Mouse (Mus musculus) neural tube, embryonic 13.5 days (tissue): ENCODE results near the gene Ncam1. TPM values are rescaled to one million over a fixed set of nuclear protein-coding genes. Genes with fewer than 3 reads are reported as not detected.

Source experiments
- ATAC-seq: fragments of 200-750 bp; cut with Nextera tagmentation; 2 replicates; pipeline ENCODE4 v1.8.0; 2017; ENCODE audit warnings: low read depth, mild to moderate bottlenecking, moderate TSS enrichment, moderate library complexity
- H3K27ac ChIP-seq: fragments of 300-500 bp; sonication (generic); replicated peaks from 2 replicates; pipeline ENCODE4 v1.5.1; 2015; ENCODE audit warnings: moderate library complexity, mild to moderate bottlenecking, inconsistent platforms
- H3K27me3 ChIP-seq: fragments of 300-500 bp; sonication (generic); 2 replicates; pipeline ENCODE4 v1.6.1; 2015; ENCODE audit warnings: mild to moderate bottlenecking, inconsistent platforms
- H3K36me3 ChIP-seq: fragments of 300-500 bp; sonication (generic); 2 replicates; pipeline ENCODE4 v1.6.1; 2015; ENCODE audit warnings: mild to moderate bottlenecking, inconsistent platforms
- H3K4me1 ChIP-seq: fragments of 300-500 bp; sonication (generic); replicated peaks from 2 replicates; pipeline ENCODE4 v1.6.1; 2015; ENCODE audit warnings: inconsistent platforms
- H3K4me2 ChIP-seq: fragments of 300-500 bp; sonication (generic); 2 replicates; pipeline ENCODE4 v1.6.1; 2015; ENCODE audit warnings: inconsistent platforms, mild to moderate bottlenecking, moderate library complexity
- H3K4me3 ChIP-seq: fragments of 300-500 bp; sonication (generic); 2 replicates; pipeline ENCODE4 v1.5.1; 2015; ENCODE audit warnings: mild to moderate bottlenecking, inconsistent platforms
- H3K9ac ChIP-seq: fragments of 300-500 bp; sonication (generic); 2 replicates; pipeline ENCODE4 v1.6.1; 2015; ENCODE audit warnings: moderate library complexity, mild to moderate bottlenecking, inconsistent platforms
- H3K9me3 ChIP-seq: fragments of 300-500 bp; sonication (generic); 2 replicates; pipeline ENCODE4 v1.6.1; 2016; ENCODE audit warnings: inconsistent platforms
- WGBS: fragments of 180-500 bp; shearing (Covaris S2); methylation state at CpG from one replicate; pipeline ENCODE4 v1.1.7; 2015; 5-methylcytosine and 5-hydroxymethylcytosine counted together
- polyA plus RNA-seq: library from polyadenylated mRNA; unstranded; fragments of >200 nt; fragmentation: Nextera tagmentation; extraction: Ambion mirVana; gene quantifications from 2 replicates; pipeline ENCODE4 v1.2.1, GENCODE M21; 2015

The Ncam1 gene
- polyA plus RNA-seq, 1 experiment from 2014 or later = 450 TPM

DNA sequence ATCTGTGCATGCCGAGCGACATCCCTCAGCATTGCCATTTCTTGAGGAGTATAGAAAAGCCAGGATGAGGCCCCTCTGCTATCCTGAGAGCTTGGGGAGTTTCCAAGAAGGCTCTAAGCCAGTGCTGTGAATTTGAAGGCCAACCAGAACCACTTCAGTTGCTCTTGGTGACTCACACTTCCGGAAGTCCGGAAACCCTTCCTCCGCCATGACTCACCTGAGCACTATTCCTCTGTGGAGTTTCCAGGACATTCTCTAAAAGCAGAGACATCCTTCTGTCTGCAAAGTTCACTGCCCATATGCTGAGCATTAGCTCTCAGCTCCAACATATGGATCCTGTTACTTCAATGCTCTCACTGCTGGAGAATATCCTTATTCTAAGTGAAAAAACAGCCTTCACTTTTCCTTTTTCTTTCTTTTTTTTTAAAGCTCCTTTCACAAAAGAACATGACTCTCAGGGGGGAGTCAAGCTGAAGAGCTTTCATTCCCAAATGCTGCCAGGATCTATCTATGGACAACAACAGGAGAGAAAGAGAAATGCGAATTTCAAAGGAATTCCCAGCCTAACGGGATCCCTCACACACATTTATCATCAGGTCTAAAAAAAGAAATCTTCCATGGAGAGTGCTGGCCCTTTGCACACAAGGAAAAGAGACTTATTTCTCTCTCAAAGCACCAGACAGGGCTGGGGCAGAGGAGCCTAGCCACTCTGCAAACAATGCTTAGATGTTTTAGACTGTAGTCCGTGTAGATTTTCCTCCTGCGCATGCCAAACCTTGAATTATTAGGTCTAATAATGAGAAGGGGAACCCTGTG, 226.8 kb downstream of the Ncam1 start:
- peaks cover 52% of the 10 kb centered on the region for H3K4me1 ChIP-seq
- H3K36me3 ChIP-seq = peaks cover 26% of the 10 kb centered on the region
- no peak for ATAC-seq
- H3K4me2 ChIP-seq = no peak overlapping the region
- no peaks in the 10 kb centered on the region for H3K27me3 ChIP-seq
- no peak overlapping the region for H3K4me3 ChIP-seq
- no peaks in the 10 kb centered on the region for H3K9me3 ChIP-seq
- peak overlapping the region; percentile 88 for H3K27ac ChIP-seq
- 52% methylated on average over 9 of the region's 9 CpGs for WGBS
- no peak overlapping the region for H3K9ac ChIP-seq

DNA sequence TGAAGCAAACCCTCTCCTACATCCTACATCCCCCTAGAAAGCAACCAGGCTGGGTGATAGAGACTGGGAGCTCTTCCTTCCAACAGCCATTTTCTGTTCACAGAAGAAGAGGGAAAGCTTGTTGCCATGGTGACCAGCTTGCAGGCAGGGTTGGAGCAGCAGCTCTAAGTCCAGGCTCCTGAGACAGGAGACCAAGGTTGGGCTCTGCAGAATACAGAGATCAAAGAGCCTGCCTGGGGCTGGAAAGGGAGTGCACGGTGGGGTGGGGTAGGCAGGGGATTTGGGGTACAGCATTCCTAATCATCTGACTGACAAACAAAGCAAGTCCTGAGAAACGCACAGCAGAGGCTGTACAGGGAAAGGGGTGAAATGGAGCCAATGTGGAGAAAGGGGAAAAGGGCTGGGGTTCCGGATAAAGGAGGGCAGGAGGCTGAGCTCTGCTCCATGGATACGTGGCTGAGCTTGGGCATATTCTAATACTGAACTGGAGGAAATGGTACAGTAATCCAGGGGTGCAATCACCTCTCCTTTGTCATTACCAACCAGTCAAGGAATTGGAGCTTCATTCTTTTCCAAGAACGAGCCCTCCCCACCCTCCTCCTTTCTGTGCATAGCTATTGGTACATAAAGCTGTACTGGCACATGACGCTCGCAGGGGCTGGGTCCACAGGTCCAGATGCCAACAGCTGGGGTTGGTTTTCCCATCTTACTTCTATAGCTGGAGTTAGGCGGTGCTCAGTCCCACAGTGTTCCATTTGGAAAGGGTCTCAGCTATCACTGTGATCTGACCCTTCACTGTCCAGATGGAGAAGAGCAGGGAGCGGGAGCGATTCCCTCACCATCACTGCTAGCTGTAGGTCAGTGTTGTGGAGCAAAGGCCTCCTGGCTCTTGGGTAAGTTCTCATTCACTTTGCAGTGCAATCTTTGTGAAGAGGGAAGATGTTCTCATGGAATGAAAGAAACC, 227.7 kb downstream of the Ncam1 start:
- 51% methylated on average over 10 of the region's 10 CpGs for WGBS
- peak overlapping the region; percentile 53 for H3K9ac ChIP-seq
- ATAC-seq = peak; percentile 90
- no peak overlapping the region for H3K4me3 ChIP-seq
- H3K36me3 ChIP-seq = peaks cover 35% of the 10 kb centered on the region
- H3K27ac ChIP-seq = peak overlapping the region; percentile 88
- peak overlapping the region; percentile 13; the same call in 1 of the 2 replicates for H3K4me2 ChIP-seq
- no peaks in the 10 kb centered on the region for H3K9me3 ChIP-seq
- H3K27me3 ChIP-seq = no peaks in the 10 kb centered on the region
- H3K4me1 ChIP-seq = peaks cover 52% of the 10 kb centered on the region

DNA sequence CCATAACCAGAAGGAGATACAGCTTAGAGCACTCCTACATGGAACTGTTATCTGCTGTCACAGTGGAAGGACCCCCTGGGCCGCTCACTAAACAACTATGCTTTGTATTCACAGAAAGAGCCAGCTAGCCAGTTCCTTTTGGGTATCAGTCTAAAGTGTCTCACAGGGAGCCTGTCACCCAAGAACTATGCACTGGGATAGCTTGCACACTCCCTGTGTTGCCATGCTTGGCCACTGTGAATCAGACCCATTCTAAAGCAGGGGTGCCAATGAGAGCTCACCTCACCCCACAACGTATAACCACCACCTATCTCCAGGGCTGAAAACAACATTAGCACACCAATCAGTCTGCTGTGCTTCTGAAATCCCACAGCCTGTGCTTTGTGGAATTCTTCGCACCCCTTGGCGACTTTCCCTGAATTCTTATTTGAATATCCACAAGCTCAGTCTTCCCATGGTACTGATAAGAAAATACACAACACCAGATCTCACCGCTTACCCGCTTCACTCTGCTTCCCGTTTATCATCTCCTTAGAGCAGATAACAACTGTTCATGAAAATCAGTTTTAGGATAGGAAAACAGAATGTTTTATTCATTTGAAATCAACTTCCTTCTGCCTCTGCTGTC, 228.6 kb downstream of the Ncam1 start:
- peaks cover 52% of the 10 kb centered on the region for H3K4me1 ChIP-seq
- H3K9ac ChIP-seq = peak overlapping the region; percentile 53; the same call in 1 of the 2 replicates
- H3K4me2 ChIP-seq = no peak overlapping the region
- WGBS = 52% methylated on average over 7 of the region's 7 CpGs
- H3K27me3 ChIP-seq = no peaks in the 10 kb centered on the region
- ATAC-seq = peak; percentile 41; the same call in 1 of the 2 replicates
- peak overlapping the region; percentile 88 for H3K27ac ChIP-seq
- no peaks in the 10 kb centered on the region for H3K9me3 ChIP-seq
- H3K4me3 ChIP-seq = no peak overlapping the region
- peaks cover 44% of the 10 kb centered on the region for H3K36me3 ChIP-seq

DNA sequence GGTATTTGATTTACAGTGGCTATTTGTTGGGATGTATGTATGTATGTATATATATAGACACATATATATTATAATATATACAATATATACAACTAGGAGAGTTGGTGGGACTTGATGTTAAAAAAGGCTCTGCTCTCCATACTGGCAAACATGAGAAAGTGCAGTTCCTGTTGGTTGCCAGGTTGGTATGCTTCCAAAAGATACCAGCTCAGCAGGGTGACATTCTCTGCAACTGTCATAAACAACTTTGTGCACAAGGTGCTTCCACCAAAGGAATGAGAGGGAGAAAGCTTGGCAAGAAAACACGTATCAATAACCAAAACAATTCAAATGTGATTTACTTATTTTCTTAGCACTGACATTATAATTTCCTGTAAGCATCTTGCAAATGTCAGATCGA, 232.9 kb downstream of the Ncam1 start:
- no peak overlapping the region for H3K4me3 ChIP-seq
- ATAC-seq = no peak
- no peak overlapping the region for H3K9ac ChIP-seq
- no peaks in the 10 kb centered on the region for H3K27me3 ChIP-seq
- 95% methylated on average over 2 of the region's 2 CpGs for WGBS
- no peak overlapping the region for H3K27ac ChIP-seq
- H3K9me3 ChIP-seq = no peaks in the 10 kb centered on the region
- peaks cover 22% of the 10 kb centered on the region for H3K4me1 ChIP-seq
- no peak overlapping the region for H3K4me2 ChIP-seq
- H3K36me3 ChIP-seq = peaks cover 85% of the 10 kb centered on the region

DNA sequence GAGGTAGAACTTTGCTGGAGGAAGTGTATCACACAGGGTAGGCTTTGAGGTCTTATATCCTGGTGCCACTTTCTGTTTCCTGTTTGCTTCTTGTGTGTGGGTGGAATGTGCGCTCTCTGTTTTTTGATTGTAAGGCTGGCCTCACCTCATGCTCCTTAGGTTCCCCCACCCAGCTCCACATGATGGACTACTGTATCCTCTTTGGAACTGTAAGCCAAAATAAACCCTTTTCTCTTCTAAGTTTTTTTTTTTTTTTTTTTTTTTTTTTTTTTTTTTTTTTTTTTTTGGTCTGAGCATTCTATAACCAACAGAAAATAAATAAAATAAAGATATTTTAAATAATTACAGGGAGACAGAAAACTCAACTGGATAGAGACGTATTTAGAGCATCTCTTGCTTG, 239.8 kb downstream of the Ncam1 start:
- no peak overlapping the region for H3K27ac ChIP-seq
- no peak overlapping the region for H3K9ac ChIP-seq
- H3K4me3 ChIP-seq = no peak overlapping the region
- no peaks in the 10 kb centered on the region for H3K9me3 ChIP-seq
- no peak for ATAC-seq
- H3K27me3 ChIP-seq = no peaks in the 10 kb centered on the region
- H3K4me1 ChIP-seq = no peaks in the 10 kb centered on the region
- no peak overlapping the region for H3K4me2 ChIP-seq
- peaks cover 94% of the 10 kb centered on the region for H3K36me3 ChIP-seq
- WGBS = 92% methylated on average over 2 of the region's 2 CpGs

DNA sequence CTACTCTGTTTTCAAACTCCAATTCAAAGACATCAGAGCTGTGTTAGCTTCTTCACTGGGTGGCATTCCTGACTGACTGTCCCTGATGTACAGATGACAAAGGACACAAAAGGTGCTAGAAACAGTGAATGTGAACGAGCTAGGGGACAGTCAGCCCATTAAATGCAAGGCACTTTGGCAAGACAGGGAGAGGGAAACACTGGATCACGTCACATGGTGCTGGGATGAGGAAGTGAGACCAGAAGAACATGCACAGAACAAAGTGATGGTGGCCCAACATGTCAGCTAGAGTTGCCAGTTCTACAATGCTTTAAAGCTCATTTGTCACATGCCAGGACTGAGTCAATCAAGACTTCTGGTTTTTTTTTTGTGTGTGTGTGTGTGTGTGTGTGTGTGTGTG, 247.4 kb downstream of the Ncam1 start:
- Histone ChIP-seq H3K4me1 (no peaks in the 10 kb centered on the region), H3K9ac (no peak overlapping the region), H3K9me3 (no peaks in the 10 kb centered on the region), H3K4me3 (no peak overlapping the region), H3K36me3 (peaks cover 70% of the 10 kb centered on the region), H3K4me2 (no peak overlapping the region), H3K27ac (no peak overlapping the region), H3K27me3 (no peaks in the 10 kb centered on the region)
- ATAC-seq = no peak
- 58% methylated on average over 2 of the region's 2 CpGs for WGBS

DNA sequence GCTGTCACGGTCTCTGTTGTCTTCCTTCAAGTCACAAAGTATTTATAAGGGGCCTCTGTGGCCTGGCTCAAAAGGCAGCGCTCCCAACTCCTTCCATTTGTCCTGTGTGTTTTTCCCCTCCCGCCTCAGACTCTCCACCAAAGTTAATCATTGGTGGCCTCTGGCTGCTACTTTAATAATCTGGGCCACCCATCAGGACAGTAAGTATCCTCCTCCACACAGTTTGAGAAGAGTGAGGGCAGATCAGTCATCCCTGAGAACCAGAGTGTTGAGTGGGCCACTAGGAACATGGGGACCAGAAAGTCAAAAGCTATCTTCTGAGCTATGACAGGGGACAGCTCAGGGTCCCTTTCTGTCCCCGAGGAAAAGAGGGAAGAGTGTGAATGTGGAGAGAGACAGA, 256.1 kb downstream of the Ncam1 start:
- Histone ChIP-seq H3K9me3 (no peaks in the 10 kb centered on the region), H3K4me2 (no peak overlapping the region), H3K36me3 (peaks cover 88% of the 10 kb centered on the region), H3K27me3 (no peaks in the 10 kb centered on the region), H3K9ac (no peak overlapping the region), H3K4me1 (peaks cover 11% of the 10 kb centered on the region), H3K4me3 (no peak overlapping the region), H3K27ac (no peak overlapping the region)
- no peak for ATAC-seq
- 81% methylated on average over 4 of the region's 4 CpGs for WGBS

DNA sequence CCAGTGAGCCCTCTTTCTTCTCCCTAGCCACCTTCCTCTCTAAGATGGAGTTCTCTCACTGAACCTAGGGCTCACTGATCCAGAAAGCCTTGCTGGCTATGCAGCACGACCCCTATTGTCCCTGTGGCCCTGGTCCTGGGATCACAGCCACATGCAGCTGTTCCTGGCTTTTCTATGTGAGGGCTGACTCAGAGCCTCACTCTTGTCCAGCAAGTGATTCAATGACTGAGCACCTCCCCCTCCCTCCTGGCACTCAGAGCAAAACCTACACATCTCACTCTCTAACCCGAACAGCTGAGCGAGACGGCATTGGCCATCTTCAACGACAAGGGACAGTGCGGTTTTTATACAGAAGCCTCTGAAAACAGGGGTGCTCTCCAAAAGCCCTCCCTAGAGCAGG, 260.9 kb downstream of the Ncam1 start:
- Histone ChIP-seq H3K4me2 (no peak overlapping the region), H3K36me3 (peaks cover 58% of the 10 kb centered on the region), H3K4me3 (no peak overlapping the region), H3K4me1 (peaks cover 40% of the 10 kb centered on the region), H3K9ac (no peak overlapping the region), H3K27me3 (no peaks in the 10 kb centered on the region), H3K9me3 (no peaks in the 10 kb centered on the region), H3K27ac (no peak overlapping the region)
- no peak for ATAC-seq
- WGBS = 51% methylated on average over 6 of the region's 6 CpGs

DNA sequence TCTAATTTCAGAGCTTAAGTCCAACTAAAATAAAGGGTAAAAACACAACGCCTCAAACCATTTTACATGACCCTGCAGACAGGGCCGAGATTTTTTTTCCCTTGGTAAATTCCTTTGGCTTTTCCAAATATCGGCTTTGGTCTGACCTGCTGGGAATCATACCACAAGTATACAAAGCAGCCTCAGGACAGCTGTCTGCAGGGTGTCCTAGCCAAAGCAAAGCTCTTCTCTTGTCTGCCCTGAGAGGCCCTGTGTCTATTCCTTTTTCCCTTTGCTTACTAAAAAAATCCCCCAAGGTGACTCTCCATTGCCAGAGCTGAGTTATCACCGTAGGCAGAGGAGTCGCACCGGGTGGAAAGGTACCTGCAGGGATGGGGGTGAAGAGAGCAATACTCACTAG, 262.1 kb downstream of the Ncam1 start:
- 0 out of 2 replicates have a peak overlapping the region, but pooled peaks have one; percentile 15 for H3K27ac ChIP-seq

DNA sequence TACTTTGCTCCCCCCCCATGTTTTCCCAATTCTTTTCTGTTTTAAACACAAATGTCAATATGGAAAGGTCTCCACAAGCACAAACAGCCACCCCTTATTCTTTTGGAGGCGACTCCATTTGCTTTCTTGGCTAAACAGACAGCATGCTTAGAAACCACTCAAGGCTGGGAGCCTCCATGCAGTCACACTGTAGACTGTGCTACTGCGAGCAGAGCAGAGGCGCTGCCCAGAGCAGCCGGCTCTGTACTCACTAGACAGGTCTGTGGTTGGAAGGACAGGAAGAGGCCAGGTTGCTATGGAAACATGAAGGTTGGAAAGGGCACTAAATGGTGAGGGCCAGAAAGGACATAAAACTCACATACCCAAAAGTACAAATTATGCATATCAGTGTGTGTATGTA, 263.8 kb downstream of the Ncam1 start:
- H3K4me3 ChIP-seq = no peak overlapping the region
- H3K9ac ChIP-seq = no peak overlapping the region
- H3K4me1 ChIP-seq = peaks cover 46% of the 10 kb centered on the region
- no peak for ATAC-seq
- peaks cover 55% of the 10 kb centered on the region for H3K36me3 ChIP-seq
- no peak overlapping the region for H3K27ac ChIP-seq
- no peak overlapping the region for H3K4me2 ChIP-seq
- no peaks in the 10 kb centered on the region for H3K27me3 ChIP-seq
- WGBS = 47% methylated on average over 4 of the region's 4 CpGs
- H3K9me3 ChIP-seq = no peaks in the 10 kb centered on the region

More for the DNA sequence above, 262.1 kb downstream of the Ncam1 start:
- peaks cover 58% of the 10 kb centered on the region for H3K36me3 ChIP-seq
- no peaks in the 10 kb centered on the region for H3K27me3 ChIP-seq
- H3K9me3 ChIP-seq = no peaks in the 10 kb centered on the region
- no peak for ATAC-seq
- no peak overlapping the region for H3K4me3 ChIP-seq
- H3K4me1 ChIP-seq = peaks cover 40% of the 10 kb centered on the region
- H3K9ac ChIP-seq = no peak overlapping the region
- WGBS = 77% methylated on average over 6 of the region's 6 CpGs
- no peak overlapping the region for H3K4me2 ChIP-seq

DNA sequence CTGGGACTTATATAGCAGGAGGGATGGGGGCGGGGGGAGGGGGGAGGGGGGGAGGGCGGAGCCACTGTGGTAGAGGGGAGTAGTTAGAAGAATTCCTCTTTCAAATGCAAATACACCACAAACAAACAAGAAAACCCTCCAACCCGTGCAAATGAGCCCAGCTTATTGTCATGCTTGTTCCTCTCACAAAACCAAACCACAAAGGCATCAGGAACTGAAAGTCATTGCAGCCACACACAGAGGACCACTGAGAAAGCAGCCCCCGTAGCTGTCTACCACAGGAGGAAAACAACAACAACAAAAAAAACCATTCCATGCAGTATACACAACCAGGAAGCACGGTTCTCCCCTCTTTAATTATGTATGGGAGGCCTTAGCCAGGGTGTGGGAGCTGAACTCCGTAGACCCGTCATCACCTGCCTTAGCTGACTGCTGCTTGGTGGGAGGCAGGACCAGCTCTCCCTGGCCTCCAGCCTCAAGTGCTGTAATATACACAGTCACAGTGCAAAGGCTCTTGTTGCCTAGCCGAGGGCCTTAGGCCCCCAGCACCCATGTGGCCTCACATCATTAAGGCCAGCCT, 264.7 kb downstream of the Ncam1 start:
- Histone ChIP-seq H3K9me3 (no peaks in the 10 kb centered on the region), H3K36me3 (peaks cover 48% of the 10 kb centered on the region), H3K9ac (no peak overlapping the region), H3K27me3 (no peaks in the 10 kb centered on the region), H3K27ac (peak overlapping the region; percentile 35), H3K4me3 (no peak overlapping the region), H3K4me1 (peaks cover 53% of the 10 kb centered on the region), H3K4me2 (no peak overlapping the region)
- ATAC-seq = peak; percentile 36; the same call in 1 of the 2 replicates
- 9% methylated on average over 7 of the region's 8 CpGs for WGBS
